Mouse (Mus musculus) heart, embryonic 14.5 days (tissue): ENCODE measurements around the gene Map1b. TPM values are rescaled to one million over a fixed set of nuclear protein-coding genes. Genes with fewer than 3 reads are reported as not detected.

Experiments
- ATAC-seq: fragments of 200-750 bp; cut with Nextera tagmentation; 2 replicates; pipeline ENCODE4 v1.8.0; 2017; ENCODE audit warnings: low read depth, moderate TSS enrichment; ENCODE audit not compliant: insufficient number of reproducible peaks, insufficient read depth, low FRiP score
- H3K27ac ChIP-seq, 2 experiments: fragments of 200-500 bp in 1 of 2; fragments of 300-500 bp in 1 of 2; sonication (generic) in 1 of 2; replicated peaks in 1 of 2; 2 replicates each; pipeline ENCODE4 v1.5.1; 2012 to 2014; ENCODE audit warnings: low read depth in 2 of 2, low read length in 2 of 2, control low read depth in 1 of 2, mild to moderate bottlenecking in 1 of 2, mixed read lengths in 1 of 2; ENCODE audit not compliant: control insufficient read depth in 1 of 2, insufficient read depth in 1 of 2
- H3K27me3 ChIP-seq: fragments of 300-500 bp; sonication (generic); 2 replicates; pipeline ENCODE4 v1.6.1; 2014; ENCODE audit warnings: mild to moderate bottlenecking, low read length, control low read depth; ENCODE audit not compliant: control insufficient read depth, insufficient read depth
- H3K36me3 ChIP-seq: fragments of 300-500 bp; sonication (generic); 2 replicates; pipeline ENCODE4 v1.6.1; 2014; ENCODE audit warnings: mild to moderate bottlenecking, control low read depth, low read length, mixed read lengths; ENCODE audit not compliant: control insufficient read depth, insufficient read depth
- H3K4me1 ChIP-seq, 2 experiments: fragments of 200-500 bp in 1 of 2; fragments of 300-500 bp in 1 of 2; sonication (generic) in 1 of 2; 2 replicates each; pipeline ENCODE4 v1.6.1; 2012 to 2014; ENCODE audit warnings: low read length in 2 of 2, control low read depth in 1 of 2, mixed read lengths in 1 of 2; ENCODE audit not compliant: control insufficient read depth in 2 of 2, insufficient read depth in 2 of 2
- H3K4me2 ChIP-seq: fragments of 300-500 bp; sonication (generic); 2 replicates; pipeline ENCODE4 v1.6.1; 2014; ENCODE audit warnings: mild to moderate bottlenecking, low read length
- H3K4me3 ChIP-seq, 2 experiments: fragments of 200-500 bp in 1 of 2; fragments of 300-500 bp in 1 of 2; sonication (generic) in 1 of 2; 2 replicates each; pipeline ENCODE4 v1.5.1; 2012 to 2014; ENCODE audit warnings: low read length in 2 of 2, mild to moderate bottlenecking in 2 of 2, control low read depth in 1 of 2, low read depth in 1 of 2, moderate library complexity in 1 of 2; ENCODE audit not compliant: control insufficient read depth in 1 of 2, insufficient read depth in 1 of 2
- H3K9ac ChIP-seq: fragments of 300-500 bp; sonication (generic); 2 replicates; pipeline ENCODE4 v1.6.1; 2014; ENCODE audit warnings: mild to moderate bottlenecking, low read length
- H3K9me3 ChIP-seq: fragments of 300-500 bp; sonication (generic); 2 replicates; pipeline ENCODE4 v1.6.1; 2016; ENCODE audit warnings: low read length, control low read depth; ENCODE audit not compliant: control insufficient read depth
- WGBS: fragments of 180-500 bp; shearing (Covaris S2); extraction: QIAGEN DNeasy Blood & Tissue Kit; methylation state at CpG from one replicate; pipeline ENCODE4 v1.1.7; 2014; 5-methylcytosine and 5-hydroxymethylcytosine counted together
- polyA plus RNA-seq: library from polyadenylated mRNA; unstranded; fragments of >200 nt; fragmentation: Nextera tagmentation; extraction: Ambion mirVana; gene quantifications from 2 replicates; pipeline ENCODE4 v1.2.1, GENCODE M21; 2014

The Map1b gene
- polyA plus RNA-seq, 1 experiment from 2014 or later: 135 TPM

- peaks cover 53% of the 10 kb centered on the region for H3K36me3 ChIP-seq
These were observed 74.5 kb downstream of the Map1b start for GRCm38 (mm10) chr13:99441700-99442433.

DNA sequence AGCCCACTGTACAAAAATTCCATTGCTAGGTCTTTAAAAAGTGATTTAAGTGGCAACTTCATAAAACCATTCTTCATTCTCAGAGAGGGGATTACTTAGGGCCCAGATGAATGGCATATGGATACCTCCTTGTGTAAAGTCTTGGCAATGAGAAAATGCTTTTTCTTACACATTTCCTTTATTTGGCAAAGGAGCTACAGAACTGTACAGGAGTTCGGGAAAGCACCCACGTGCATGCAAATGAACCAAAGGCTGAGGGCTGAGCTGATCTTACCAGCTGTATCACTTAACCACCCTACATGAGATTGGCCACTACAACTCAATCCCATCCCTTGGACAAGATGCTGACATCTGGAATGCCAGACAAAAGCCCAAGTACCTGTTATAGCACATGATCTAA lies 76.1 kb downstream of the Map1b start:
- Histone ChIP-seq H3K4me2 (no peak overlapping the region), H3K4me1 (peaks cover 3 to 6% of the 10 kb centered on the region in 2 experiments; a peak in 1 of 4 replicates), H3K27ac (no peak overlapping the region), H3K4me3 (no peak overlapping the region), H3K9me3 (no peaks in the 10 kb centered on the region), H3K9ac (no peak overlapping the region), H3K27me3 (no peaks in the 10 kb centered on the region), H3K36me3 (peaks cover 57% of the 10 kb centered on the region)
- no peak for ATAC-seq
- WGBS: 88% methylated on average over 2 of the region's 2 CpGs

More at GRCm38 (mm10) chr13:99441700-99442433, 74.5 kb downstream of the Map1b start:
- 77% methylated on average over 18 of the region's 18 CpGs for WGBS
- no peak for ATAC-seq
- Histone ChIP-seq H3K9ac (no peak overlapping the region), H3K9me3 (no peaks in the 10 kb centered on the region), H3K4me3 (no peak overlapping the region), H3K27me3 (no peaks in the 10 kb centered on the region), H3K4me1 (peaks cover 3 to 14% of the 10 kb centered on the region in 2 experiments; a peak in 3 of 4 replicates), H3K4me2 (no peak overlapping the region), H3K27ac (no peak overlapping the region)

DNA sequence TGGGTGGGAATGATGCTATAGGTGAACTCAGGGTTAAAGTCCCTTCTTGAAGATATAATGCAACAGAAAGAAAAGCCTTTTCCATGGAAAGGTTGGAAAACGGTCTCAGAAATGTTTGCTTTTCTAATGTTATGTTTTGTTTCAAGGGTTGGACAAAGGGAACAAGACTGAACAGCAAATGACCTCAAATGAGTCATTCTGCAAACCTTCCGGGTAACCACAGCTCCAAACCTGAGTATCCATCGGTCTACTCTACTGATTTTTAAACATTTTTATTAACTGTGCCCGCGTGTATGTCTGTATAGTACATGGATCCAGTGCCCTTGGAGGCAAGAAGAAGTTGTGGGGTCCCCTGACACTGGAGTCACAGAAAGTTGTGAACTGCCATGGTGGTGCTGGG lies 77.0 kb downstream of the Map1b start:
- Histone ChIP-seq H3K4me1 (no peaks in the 10 kb centered on the region), H3K36me3 (peaks cover 65% of the 10 kb centered on the region), H3K9ac (no peak overlapping the region), H3K27me3 (no peaks in the 10 kb centered on the region), H3K27ac (no peak overlapping the region), H3K4me2 (no peak overlapping the region), H3K9me3 (no peaks in the 10 kb centered on the region), H3K4me3 (no peak overlapping the region)
- no peak for ATAC-seq
- WGBS: 83% methylated on average over 5 of the region's 5 CpGs

- H3K27me3 ChIP-seq: no peaks in the 10 kb centered on the region
- H3K4me1 ChIP-seq: no peaks in the 10 kb centered on the region
- peaks cover 75% of the 10 kb centered on the region for H3K36me3 ChIP-seq
- ATAC-seq: no peak
- H3K27ac ChIP-seq: no peak overlapping the region
- no peak overlapping the region for H3K9ac ChIP-seq
- H3K9me3 ChIP-seq: no peaks in the 10 kb centered on the region
- H3K4me2 ChIP-seq: no peak overlapping the region
- H3K4me3 ChIP-seq: no peak overlapping the region
These were observed 79.3 kb downstream of the Map1b start for GRCm38 (mm10) chr13:99437051-99437450.

DNA sequence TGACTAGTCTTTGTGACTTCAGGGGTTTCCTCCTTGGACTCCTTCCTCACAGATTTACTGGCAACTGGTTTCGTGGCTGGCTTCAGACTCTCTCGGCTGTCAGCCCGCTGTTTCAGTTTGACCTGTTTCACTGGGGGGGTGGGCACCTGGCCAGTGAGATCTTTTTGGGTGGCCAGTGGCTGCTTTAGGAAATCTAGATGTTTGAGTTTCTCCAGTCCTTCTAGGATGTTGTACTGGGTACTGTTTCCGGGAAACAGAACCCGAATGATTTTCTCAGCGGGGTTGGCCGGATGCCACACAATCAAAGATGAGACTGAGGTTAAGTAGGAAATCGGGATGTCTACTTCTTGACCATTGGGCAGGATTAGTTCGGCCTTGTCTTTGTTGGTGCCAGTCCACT lies 81.8 kb downstream of the Map1b start:
- 92% methylated on average over 9 of the region's 9 CpGs for WGBS
- Histone ChIP-seq H3K27me3 (no peaks in the 10 kb centered on the region), H3K4me3 (no peak overlapping the region), H3K4me2 (no peak overlapping the region), H3K9me3 (no peaks in the 10 kb centered on the region), H3K9ac (no peak overlapping the region), H3K27ac (no peak overlapping the region), H3K36me3 (peaks cover 75% of the 10 kb centered on the region), H3K4me1 (no peaks in the 10 kb centered on the region)
- no peak for ATAC-seq

GRCm38 (mm10) chr13:99433068-99434008 lies 83.0 kb downstream of the Map1b start:
- 91% methylated on average over 29 of the region's 29 CpGs for WGBS
- H3K4me3 ChIP-seq: no peak overlapping the region
- no peak for ATAC-seq
- H3K9me3 ChIP-seq: no peaks in the 10 kb centered on the region
- H3K4me1 ChIP-seq: no peaks in the 10 kb centered on the region
- H3K27ac ChIP-seq: no peak overlapping the region
- peaks cover 80% of the 10 kb centered on the region for H3K36me3 ChIP-seq
- no peaks in the 10 kb centered on the region for H3K27me3 ChIP-seq
- no peak overlapping the region for H3K9ac ChIP-seq
- no peak overlapping the region for H3K4me2 ChIP-seq

GRCm38 (mm10) chr13:99423581-99423980 lies 92.8 kb downstream of the Map1b start:
- H3K9ac ChIP-seq: no peak overlapping the region
- peaks cover 58% of the 10 kb centered on the region for H3K36me3 ChIP-seq
- no peaks in the 10 kb centered on the region for H3K27me3 ChIP-seq
- no peak overlapping the region for H3K4me2 ChIP-seq
- H3K9me3 ChIP-seq: no peaks in the 10 kb centered on the region
- WGBS: 81% methylated on average over 13 of the region's 13 CpGs
- peaks cover 5 to 12% of the 10 kb centered on the region in 2 experiments; a peak in 3 of 4 replicates for H3K4me1 ChIP-seq
- no peak overlapping the region for H3K4me3 ChIP-seq
- no peak for ATAC-seq
- no peak overlapping the region for H3K27ac ChIP-seq
